Comparison of ENCODE assay signal across 12 mouse cellular contexts in genomic region chr5:129298646-129299455, GRCm38 (mm10).
A peak's percentile ranks its signal among the peaks of the same experiment; 100 is the strongest.
DNase-seq lines count a peak whose midpoint lies in the region; ATAC-seq and TF ChIP-seq lines count a peak whose summit lies in the region.
"Had no signal": no experiment of that assay in that cellular context is flagged by ENCODE, and none has a peak within 500 bp of the region (broad histone marks: within the 10 kb centered on the region; RNA-seq: fewer than 3 reads in every experiment).

No protein-coding gene starts in this region.

- H3K4me1 ChIP-seq in kidney, adult 2 months (ENCODE audit: control insufficient read depth, insufficient read depth, low read length), result no peaks in the 10 kb centered on the region; the same call in 1 of the 2 replicates
- H3K4me1 ChIP-seq in ES-E14 (ENCODE audit: control insufficient read depth in 2 of 2, insufficient read depth in 2 of 2, low read length in 2 of 2, poor library complexity in 1 of 2), result peaks cover 0 to 28% of the 10 kb centered on the region in 2 experiments; a peak in 3 of 4 replicates
- H3K4me1 ChIP-seq in liver, embryonic 16.5 days (ENCODE audit: control insufficient read depth, low read depth, low read length), result peaks cover 2% of the 10 kb centered on the region

- no peak overlapping the region for H3K9ac ChIP-seq in ES-E14 (ENCODE audit: insufficient read depth, low read depth, low read length, poor library complexity, severe bottlenecking)
- H3K9ac ChIP-seq in liver, embryonic 16.5 days (ENCODE audit: low read depth, low read length), result no peak overlapping the region

- H3K9me3 ChIP-seq in ES-E14 (ENCODE audit: control insufficient read depth, insufficient read depth, low read depth, low read length), result no peaks in the 10 kb centered on the region
- no peaks in the 10 kb centered on the region for H3K9me3 ChIP-seq in liver, embryonic 16.5 days (replicated peaks; ENCODE audit: control insufficient read depth, low read length)

- TF ChIP-seq POLR2A in kidney, adult 2 months (IDR thresholded peaks at IDR 0.05; ENCODE audit: low read depth, low read length), result no peak

- WGBS in kidney, adult 2 months, result 17% methylated on average over 11 of the region's 11 CpGs
- WGBS in liver, embryonic 16.5 days (ENCODE audit: insufficient replicate concordance), result 18% methylated on average over 11 of the region's 11 CpGs

- peak; percentile 4 for DNase-seq in kidney, adult 2 months
- no peak for DNase-seq in kidney, adult 18-20 months
- DNase-seq in ES-E14 (ENCODE audit: low read depth, low spot score), result peak; percentile 41
- DNase-seq in embryo, embryonic 11 days, result peak; percentile 58
- DNase-seq in spleen, postnatal 14 days (ENCODE audit: low spot score in 2 of 2), result no peak
- no peak for DNase-seq in right cerebral cortex, postnatal 25 days
- DNase-seq in thymus, adult 18-20 months, result no peak
- DNase-seq: cerebellum, adult 11 months; heart, postnatal 36 days; right cerebral cortex, postnatal 14 days had no signal

- H3K27ac ChIP-seq in kidney, adult 2 months (ENCODE audit: insufficient read depth, low read depth, low read length), result 0 out of 2 replicates have a peak overlapping the region, but pooled peaks have one; percentile 2
- H3K27ac ChIP-seq in ES-E14 (ENCODE audit: insufficient read depth, low read depth, low read length, poor library complexity, severe bottlenecking), result no peak overlapping the region
- H3K27ac ChIP-seq in liver, embryonic 16.5 days (ENCODE audit: low read length), result no peak overlapping the region
- H3K27ac ChIP-seq: layer of hippocampus, adult 2 months had no signal

- TF ChIP-seq CTCF in kidney, adult 2 months (conservative IDR thresholded peaks at IDR 0.05; ENCODE audit: insufficient read depth, insufficient read length, low read depth, low read length), result no peak

- no peaks in the 10 kb centered on the region for H3K36me3 ChIP-seq in kidney, adult 2 months (ENCODE audit: control insufficient read depth, insufficient read depth, low read length)
- no peaks in the 10 kb centered on the region for H3K36me3 ChIP-seq in ES-E14 (ENCODE audit: control insufficient read depth, insufficient read depth, low read length, poor library complexity, severe bottlenecking)
- no peaks in the 10 kb centered on the region for H3K36me3 ChIP-seq in liver, embryonic 16.5 days (ENCODE audit: control insufficient read depth, insufficient read depth)

- in situ Hi-C loops in ES-E14 (cut with MboI; ENCODE audit: low sequenced_read_pairs in 2 of 2, unreplicated experiment in 2 of 2), result no loop called here

- no peak overlapping the region for H3K4me3 ChIP-seq in kidney, adult 2 months (ENCODE audit: insufficient read depth, low read depth, low read length)
- no peak overlapping the region for H3K4me3 ChIP-seq in ES-E14 (ENCODE audit: insufficient read depth in 1 of 2, low read depth in 1 of 2, low read length in 2 of 2, poor library complexity in 1 of 2, severe bottlenecking in 1 of 2)
- no peak overlapping the region for H3K4me3 ChIP-seq in liver, embryonic 16.5 days (ENCODE audit: low read depth, low read length)
- H3K4me3 ChIP-seq: layer of hippocampus, adult 2 months had no signal

- peak; percentile 48 for ATAC-seq in liver, embryonic 16.5 days (ENCODE audit: low read depth)

- H3K27me3 ChIP-seq in kidney, adult 2 months (replicated peaks; ENCODE audit: control insufficient read depth, insufficient read depth, low read length), result no peaks in the 10 kb centered on the region
- no peaks in the 10 kb centered on the region for H3K27me3 ChIP-seq in liver, embryonic 16.5 days (ENCODE audit: control insufficient read depth, insufficient read depth, low read depth, low read length)

- no peak overlapping the region for H3K4me2 ChIP-seq in liver, embryonic 16.5 days (ENCODE audit: low read depth, low read length)

TF ChIP-seq in ES-E14, 5 proteins besides CTCF, POLR2A, EP300 and RAD21:
- TF ChIP-seq ZC3H11A (IDR thresholded peaks at IDR 0.05; ENCODE audit: borderline replicate concordance, low read depth, low read length) (no peak), ZNF384 (IDR thresholded peaks at IDR 0.05; ENCODE audit: low read depth, low read length) (no peak), HCFC1 (IDR thresholded peaks at IDR 0.05; ENCODE audit: borderline replicate concordance, insufficient read depth, low read length) (no peak), MAFK (IDR thresholded peaks at IDR 0.05; ENCODE audit: insufficient read depth, low read depth, low read length) (no peak), CHD2 (IDR thresholded peaks at IDR 0.05; ENCODE audit: low read depth, low read length) (no peak)

Comparison
In these comparisons a context has a peak if more than half of its experiments do, and no peak if none do; other contexts are left out.
1. DNase-seq: peak in kidney, adult 2 months (single experiment), ES-E14 (single experiment) and embryo, embryonic 11 days (single experiment); none in kidney, adult 18-20 months (single experiment), spleen, postnatal 14 days (0 of 2), right cerebral cortex, postnatal 25 days (single experiment) and thymus, adult 18-20 months (0 of 2).